Mouse (Mus musculus) splenic B cell, adult 2 months (primary cell): ENCODE measurements around the gene Xlr5a.
"Not testable (repeated sequence)": the region's sequence is repeated elsewhere in the genome, so short reads cannot be mapped to it uniquely, and the experiment has no call there.

Experiments
- DNase-seq: peaks from one replicate; pipeline ENCODE4 v3.0.0-alpha.2; 2011; ENCODE audit warnings: low read depth, low spot score
- H3K27me3 ChIP-seq: 2 replicates; pipeline ENCODE4 v1.6.1; 2012; ENCODE audit warnings: mild to moderate bottlenecking, low read length, moderate library complexity, mixed read lengths; ENCODE audit not compliant: control insufficient read depth, poor library complexity, insufficient read depth, severe bottlenecking
- H3K36me3 ChIP-seq: 2 replicates; pipeline ENCODE4 v1.6.1; 2012; ENCODE audit warnings: mild to moderate bottlenecking, low read length, moderate library complexity, mixed read lengths; ENCODE audit not compliant: control insufficient read depth, poor library complexity, insufficient read depth, severe bottlenecking

The Xlr5a gene

GRCm38 (mm10) chrX:73292876-73293275 lies at the start of gene Xlr5a, which contains the start of gene Xlr5c:
Gene Xlr5a, minus strand, starts transcription at chrX:73292976.
Gene Xlr5c, minus strand, starts transcription at chrX:73292976.
- H3K27me3 ChIP-seq, DNase-seq, H3K36me3 ChIP-seq: not testable (repeated sequence)

GRCm38 (mm10) chrX:73342483-73342895 lies 49.7 kb upstream of the Xlr5a start, which contains the start of gene Zfp275:
Gene Zfp275, plus strand, starts transcription at chrX:73342621.
- DNase-seq, result peak; percentile 69
- no peaks in the 10 kb centered on the region for H3K27me3 ChIP-seq
- no peaks in the 10 kb centered on the region for H3K36me3 ChIP-seq

- DNase-seq, result no peak
- Histone ChIP-seq H3K36me3 (no peaks in the 10 kb centered on the region), H3K27me3 (no peaks in the 10 kb centered on the region)
Measured at GRCm38 (mm10) chrX:73342068-73342467, 49.3 kb upstream of the Xlr5a start.

GRCm38 (mm10) chrX:73341473-73341872 lies 48.7 kb upstream of the Xlr5a start:
- no peaks in the 10 kb centered on the region for H3K27me3 ChIP-seq
- no peak for DNase-seq
- H3K36me3 ChIP-seq, result no peaks in the 10 kb centered on the region

- Histone ChIP-seq H3K36me3 (no peaks in the 10 kb centered on the region), H3K27me3 (no peaks in the 10 kb centered on the region)
- DNase-seq, result no peak
Measured at GRCm38 (mm10) chrX:73336740-73337139, 44.0 kb upstream of the Xlr5a start, which contains the start of gene Gm45015. Gene Gm45015, minus strand, starts transcription at chrX:73336840.

GRCm38 (mm10) chrX:73333548-73333947 lies 40.8 kb upstream of the Xlr5a start:
- Histone ChIP-seq H3K36me3 (no peaks in the 10 kb centered on the region), H3K27me3 (no peaks in the 10 kb centered on the region)
- DNase-seq, result no peak

GRCm38 (mm10) chrX:73327215-73327614 lies 34.4 kb upstream of the Xlr5a start:
- no peaks in the 10 kb centered on the region for H3K36me3 ChIP-seq
- DNase-seq, result no peak
- H3K27me3 ChIP-seq, result no peaks in the 10 kb centered on the region

GRCm38 (mm10) chrX:73321029-73321428 lies 28.3 kb upstream of the Xlr5a start:
- Histone ChIP-seq H3K27me3 (no peaks in the 10 kb centered on the region), H3K36me3 (no peaks in the 10 kb centered on the region)
- no peak for DNase-seq

- no peaks in the 10 kb centered on the region for H3K36me3 ChIP-seq
- no peaks in the 10 kb centered on the region for H3K27me3 ChIP-seq
- DNase-seq, result peak; percentile 52
Measured at GRCm38 (mm10) chrX:73312522-73312921, 19.7 kb upstream of the Xlr5a start.

- not testable (repeated sequence) for DNase-seq, H3K36me3 ChIP-seq, H3K27me3 ChIP-seq
Measured at GRCm38 (mm10) chrX:73295745-73296144, 3.0 kb upstream of the Xlr5a start.

- not testable (repeated sequence) for H3K27me3 ChIP-seq, DNase-seq, H3K36me3 ChIP-seq
Measured at GRCm38 (mm10) chrX:73265270-73265669, 27.5 kb downstream of the Xlr5a start, which contains the start of gene Xlr3c. Gene Xlr3c, minus strand, starts transcription at chrX:73265390.

GRCm38 (mm10) chrX:73262428-73262827 lies 30.3 kb downstream of the Xlr5a start:
- not testable (repeated sequence) for DNase-seq, H3K36me3 ChIP-seq, H3K27me3 ChIP-seq

GRCm38 (mm10) chrX:73242821-73243325 lies 49.9 kb downstream of the Xlr5a start, which contains the start of gene Xlr4c:
Gene Xlr4c, minus strand, starts transcription at chrX:73243130.
- not testable (repeated sequence) for DNase-seq, H3K36me3 ChIP-seq, H3K27me3 ChIP-seq

- no peaks in the 10 kb centered on the region for H3K36me3 ChIP-seq
- DNase-seq, result no peak
- no peaks in the 10 kb centered on the region for H3K27me3 ChIP-seq
Measured at GRCm38 (mm10) chrX:73229288-73229687, 63.5 kb downstream of the Xlr5a start.

GRCm38 (mm10) chrX:73228606-73229214 lies 64.1 kb downstream of the Xlr5a start:
- no peaks in the 10 kb centered on the region for H3K27me3 ChIP-seq
- peak; percentile 64 for DNase-seq
- no peaks in the 10 kb centered on the region for H3K36me3 ChIP-seq
